Mouse (Mus musculus): Measurements from ENCODE around the gene Pik3r2.

DNA sequence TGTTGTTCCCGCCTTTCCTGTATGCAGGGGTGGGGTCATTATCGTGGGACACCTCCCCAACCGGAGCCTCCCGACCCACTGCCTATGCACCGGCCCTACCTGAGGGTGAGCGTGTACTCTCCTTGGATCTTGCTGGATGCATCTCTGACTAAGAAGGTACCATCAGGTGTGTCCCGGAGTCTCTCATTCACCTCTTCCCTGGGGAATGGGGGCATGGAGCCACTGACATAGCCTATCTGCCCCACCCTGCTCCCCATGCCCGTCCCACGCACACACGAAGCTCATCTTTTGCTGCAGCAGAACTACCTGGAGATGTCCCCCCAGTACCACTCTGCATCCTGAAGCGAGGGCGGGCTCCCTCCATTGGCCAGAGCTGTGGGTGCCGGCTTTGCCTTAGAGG is 5.8 kb downstream of the Pik3r2 start:
- TF ChIP-seq POLR2A (IDR thresholded peaks at IDR 0.05; ENCODE audit: insufficient read length, low read depth) (no peak), SRF (IDR thresholded peaks at IDR 0.05; ENCODE audit: control insufficient read depth, insufficient read length, low read depth) (no peak), CEBPB (IDR thresholded peaks at IDR 0.05; ENCODE audit: insufficient read depth, poor library complexity, severe bottlenecking) (no peak), E2F4 (IDR thresholded peaks at IDR 0.05; ENCODE audit: insufficient read depth) (no peak), MYOD1 (IDR thresholded peaks at IDR 0.05; ENCODE audit: control insufficient read depth in 1 of 3, insufficient read length in 2 of 3, low read depth in 2 of 3) (no peak), POLR2AphosphoS2 (IDR thresholded peaks at IDR 0.05; ENCODE audit: insufficient read length, low read depth) (no peak), MAX (IDR thresholded peaks at IDR 0.05; ENCODE audit: low read depth) (no peak), MYOG (IDR thresholded peaks at IDR 0.05; ENCODE audit: control insufficient read depth in 1 of 3, insufficient read depth in 1 of 3, insufficient read length in 2 of 3, low read depth in 2 of 3) (no peak)
